Mouse (Mus musculus): ENCODE measurements around the gene Fkbp3. TPM values are rescaled to one million over a fixed set of nuclear protein-coding genes. Genes with fewer than 3 reads are reported as not detected.

The Fkbp3 gene
- polyA plus RNA-seq, 1 experiment from 2014 or later: 131 TPM

DNA sequence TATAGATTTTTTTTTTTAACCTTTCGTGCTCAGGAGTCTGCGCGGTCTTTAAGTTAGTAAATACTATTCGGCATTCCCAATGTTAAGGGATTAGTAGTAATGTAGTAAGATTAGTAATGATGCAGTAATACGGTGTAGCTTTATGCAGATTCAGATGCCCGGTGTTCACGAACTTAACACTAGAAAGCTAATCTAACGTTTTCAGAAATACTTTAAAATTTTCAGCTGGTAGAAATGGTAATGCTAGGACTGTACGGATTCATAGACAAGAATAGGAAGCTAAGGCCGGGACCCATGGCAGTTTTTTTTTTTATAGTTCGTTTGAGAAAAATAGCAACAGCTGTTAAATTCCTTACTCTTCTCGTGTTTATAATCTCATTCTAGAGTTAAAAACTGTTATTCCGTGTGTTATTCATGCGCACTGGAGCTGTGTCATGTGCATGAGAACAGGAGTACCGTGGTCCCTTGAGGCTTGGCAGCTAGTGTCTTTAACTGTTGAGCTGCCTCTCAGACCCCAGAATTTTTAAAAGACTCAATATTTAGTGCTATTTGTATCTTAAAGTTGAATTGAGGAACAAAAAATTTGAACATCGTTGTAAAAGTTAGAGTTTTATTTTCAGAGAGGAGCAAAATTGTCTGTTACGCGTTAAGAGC lies 36.8 kb downstream of the Fkbp3 start:
- H3K36me3 ChIP-seq (ENCODE audit: insufficient read depth, low read length): no peaks in the 10 kb centered on the region
- peak overlapping the region; percentile 90 for H3K9ac ChIP-seq (replicated peaks; ENCODE audit: low read depth)
- DNase-seq (ENCODE audit: low spot score): peak; percentile 44
- peaks cover 14% of the 10 kb centered on the region for H3K4me1 ChIP-seq (ENCODE audit: insufficient read depth, low read depth, low read length)
- H3K27ac ChIP-seq (ENCODE audit: low read length): no peak overlapping the region
- TF ChIP-seq CTCF (IDR thresholded peaks at IDR 0.05) (no peak), EP300 (IDR thresholded peaks at IDR 0.05) (no peak)
- H3K4me3 ChIP-seq (ENCODE audit: low read depth, low read length): peak overlapping the region; percentile 92
- H3K27me3 ChIP-seq (replicated peaks; ENCODE audit: insufficient read depth, low read length): no peaks in the 10 kb centered on the region
- H3K4me2 ChIP-seq (replicated peaks; ENCODE audit: low read depth, low read length): peak overlapping the region; percentile 57
- no peak for ATAC-seq
- H3K9me3 ChIP-seq (ENCODE audit: low read length): no peaks in the 10 kb centered on the region
- 11% methylated on average over 18 of the region's 18 CpGs for WGBS

DNA sequence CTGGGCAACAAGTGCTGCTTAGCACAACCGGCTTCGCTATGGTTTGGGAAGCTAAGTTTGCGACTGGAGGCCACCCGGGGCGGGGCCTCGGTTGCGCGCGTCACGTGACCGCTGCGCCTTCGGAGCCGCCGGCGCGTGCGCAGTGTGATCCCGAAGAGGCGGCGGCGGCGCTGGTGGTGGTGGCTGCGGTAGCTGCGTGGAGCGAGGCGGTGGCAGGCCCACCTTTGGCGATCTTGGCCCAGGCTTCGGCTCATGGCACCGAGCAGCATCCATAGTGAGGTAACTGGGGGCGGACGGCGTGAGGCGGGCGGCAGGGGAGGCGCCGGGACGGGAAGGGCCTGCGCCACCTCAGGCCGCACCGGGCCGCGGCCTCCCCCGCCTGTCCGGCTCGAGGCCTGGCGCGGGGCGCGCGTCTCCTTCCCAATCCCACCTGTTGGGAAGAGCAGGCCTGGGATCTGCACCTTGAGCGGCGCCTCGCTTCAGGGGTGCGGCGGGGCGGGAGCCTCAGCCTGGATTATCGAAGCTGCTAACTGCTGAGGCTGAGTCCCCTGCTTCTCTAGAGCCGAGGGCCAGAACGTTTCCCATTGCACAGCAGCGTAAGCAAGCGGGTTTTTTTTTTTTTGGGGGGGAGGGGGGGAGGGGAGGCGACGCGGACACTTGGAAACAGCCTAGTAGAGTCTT lies 37.5 kb downstream of the Fkbp3 start, which contains the start of gene Prpf39:
Gene Prpf39, plus strand, starts transcription at position 144 of the 681 bp plus-strand sequence.
- WGBS: under 1% methylated on average over 52 of the region's 65 CpGs

DNA sequence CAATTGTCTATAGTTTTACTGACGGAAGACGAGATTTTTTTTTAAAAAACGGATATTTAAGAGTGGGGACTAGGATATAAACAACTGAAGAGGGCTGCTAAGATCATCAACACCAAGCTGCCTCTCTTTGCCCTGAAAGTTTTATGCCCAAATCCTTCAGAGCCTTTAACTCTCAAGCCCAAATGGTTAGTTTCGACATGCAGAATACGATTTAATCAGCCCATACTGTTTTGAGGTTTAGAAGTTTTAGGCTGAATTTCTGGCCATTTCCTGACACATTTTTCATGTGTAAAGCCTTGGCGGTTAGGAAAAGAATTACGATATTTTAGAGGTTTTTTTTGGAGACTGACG lies 38.0 kb downstream of the Fkbp3 start:
- H3K9ac ChIP-seq (replicated peaks; ENCODE audit: low read depth): peak overlapping the region; percentile 90
- H3K27ac ChIP-seq (ENCODE audit: low read length): peak overlapping the region; percentile 91
- H3K36me3 ChIP-seq (ENCODE audit: insufficient read depth, low read length): no peaks in the 10 kb centered on the region
- DNase-seq (ENCODE audit: low spot score) (no peak), ATAC-seq (no peak)
- no peaks in the 10 kb centered on the region for H3K9me3 ChIP-seq (ENCODE audit: low read length)
- peak overlapping the region; percentile 92 for H3K4me3 ChIP-seq (ENCODE audit: low read depth, low read length)
- H3K4me2 ChIP-seq (replicated peaks; ENCODE audit: low read depth, low read length): peak overlapping the region; percentile 57
- TF ChIP-seq EP300 (IDR thresholded peaks at IDR 0.05) (no peak), CTCF (IDR thresholded peaks at IDR 0.05) (no peak)
- 44% methylated on average over 8 of the region's 8 CpGs for WGBS
- no peaks in the 10 kb centered on the region for H3K27me3 ChIP-seq (replicated peaks; ENCODE audit: insufficient read depth, low read length)
- H3K4me1 ChIP-seq (ENCODE audit: insufficient read depth, low read depth, low read length): peaks cover 14% of the 10 kb centered on the region

More for the DNA sequence above, 37.5 kb downstream of the Fkbp3 start, which contains the start of gene Prpf39:
- DNase-seq (ENCODE audit: low spot score) (peak; percentile 97), ATAC-seq (peak; percentile 96)
- Histone ChIP-seq H3K9ac (replicated peaks; ENCODE audit: low read depth) (peak within 1 kb of the TSS; percentile 90), H3K27ac (ENCODE audit: low read length) (peak within 1 kb of the TSS; percentile 91), H3K4me1 (ENCODE audit: insufficient read depth, low read depth, low read length) (peaks cover 14% of the 10 kb centered on the region), H3K4me2 (replicated peaks; ENCODE audit: low read depth, low read length) (peak within 1 kb of the TSS; percentile 57), H3K4me3 (ENCODE audit: low read depth, low read length) (peak within 1 kb of the TSS; percentile 92), H3K27me3 (replicated peaks; ENCODE audit: insufficient read depth, low read length) (no peaks in the 10 kb centered on the region), H3K36me3 (ENCODE audit: insufficient read depth, low read length) (no peaks in the 10 kb centered on the region), H3K9me3 (ENCODE audit: low read length) (no peaks in the 10 kb centered on the region)
- TF ChIP-seq CTCF (IDR thresholded peaks at IDR 0.05) (peak; percentile 28; the same call in 1 of the 2 replicates), EP300 (IDR thresholded peaks at IDR 0.05) (no peak)

DNA sequence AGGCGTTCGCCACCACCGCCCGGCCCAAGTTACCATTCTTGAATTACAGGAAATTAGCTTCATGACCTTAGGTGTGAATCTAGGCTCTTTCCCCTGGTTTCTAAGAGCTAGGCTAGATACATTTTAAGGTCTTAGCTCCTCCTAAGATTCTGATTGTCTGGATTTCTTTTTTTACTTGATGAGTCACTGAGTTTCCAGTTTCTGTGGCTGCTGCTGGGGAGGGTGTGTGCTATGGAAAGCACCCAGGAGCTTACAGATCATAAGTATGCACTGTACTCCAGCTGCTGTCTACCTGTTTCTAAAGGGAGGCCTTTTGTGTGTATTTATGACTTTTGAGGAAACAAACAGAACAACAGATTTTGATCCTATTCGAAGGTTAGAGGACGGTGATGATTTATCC lies 51.0 kb downstream of the Fkbp3 start:
- H3K9me3 ChIP-seq (ENCODE audit: low read length): no peaks in the 10 kb centered on the region
- ATAC-seq (no peak), DNase-seq (ENCODE audit: low spot score) (no peak)
- H3K4me2 ChIP-seq (replicated peaks; ENCODE audit: low read depth, low read length): no peak overlapping the region
- no peak for TF ChIP-seq CTCF (IDR thresholded peaks at IDR 0.05)
- no peak for TF ChIP-seq EP300 (IDR thresholded peaks at IDR 0.05)
- peaks cover 4% of the 10 kb centered on the region; the same call in 1 of the 2 replicates for H3K36me3 ChIP-seq (ENCODE audit: insufficient read depth, low read length)
- H3K27ac ChIP-seq (ENCODE audit: low read length): no peak overlapping the region
- no peak overlapping the region for H3K9ac ChIP-seq (replicated peaks; ENCODE audit: low read depth)
- WGBS: 97% methylated on average over 6 of the region's 6 CpGs
- no peak overlapping the region for H3K4me3 ChIP-seq (ENCODE audit: low read depth, low read length)
- no peaks in the 10 kb centered on the region for H3K27me3 ChIP-seq (replicated peaks; ENCODE audit: insufficient read depth, low read length)
- no peaks in the 10 kb centered on the region for H3K4me1 ChIP-seq (ENCODE audit: insufficient read depth, low read depth, low read length)

Other genes starting within 250 kb of the Fkbp3 start
- gene Gm527, start 156.1 kb downstream of the Fkbp3 start, polyA plus RNA-seq (2015; fragmentation: Nextera tagmentation; extraction: Ambion mirVana): 2.5 and 3.2 TPM in 2 replicates
- gene Klhl28, start 108.5 kb downstream of the Fkbp3 start, polyA plus RNA-seq (2015; fragmentation: Nextera tagmentation; extraction: Ambion mirVana): 14.0 and 14.1 TPM in 2 replicates
- gene Togaram1, start 108.2 kb downstream of the Fkbp3 start, polyA plus RNA-seq (2015; fragmentation: Nextera tagmentation; extraction: Ambion mirVana): 18.2 and 20.5 TPM in 2 replicates
- 27.9 and 32.1 TPM in 2 replicates for gene Prpf39, start 37.7 kb downstream of the Fkbp3 start, polyA plus RNA-seq (2015; fragmentation: Nextera tagmentation; extraction: Ambion mirVana)
- 3.7 and 4.1 TPM in 2 replicates for gene Fancm, start 1.6 kb upstream of the Fkbp3 start, polyA plus RNA-seq (2015; fragmentation: Nextera tagmentation; extraction: Ambion mirVana)
- 3.2 and 4.3 TPM in 2 replicates for gene Mis18bp1, start 98.6 kb upstream of the Fkbp3 start, polyA plus RNA-seq (2015; fragmentation: Nextera tagmentation; extraction: Ambion mirVana)
- not detected in 2 replicates for gene Wdr20rt, start 151.5 kb upstream of the Fkbp3 start, polyA plus RNA-seq (2015; fragmentation: Nextera tagmentation; extraction: Ambion mirVana)